Mouse (Mus musculus) hindbrain, embryonic 16.5 days (tissue): ENCODE measurements at regions not wholly inside any gene's neighbourhood (a gene's known extent, or its start where the extent isn't known, plus 50 kb on each side); places are given as distances from the start of the nearest gene placed in this dataset.

Source experiments
- ATAC-seq: fragments of 200-750 bp; cut with Nextera tagmentation; 2 replicates; pipeline ENCODE4 v1.8.0; 2017; ENCODE audit warnings: moderate TSS enrichment, moderate library complexity
- H3K27ac ChIP-seq: fragments of 300-500 bp; sonication (generic); 2 replicates; pipeline ENCODE4 v1.5.1; 2014; ENCODE audit warnings: low read depth, mild to moderate bottlenecking, control low read depth, low read length, moderate library complexity
- H3K27me3 ChIP-seq: fragments of 300-500 bp; sonication (generic); replicated peaks from 2 replicates; pipeline ENCODE4 v1.6.1; 2014; ENCODE audit warnings: low read length; ENCODE audit not compliant: control insufficient read depth, insufficient read depth
- H3K36me3 ChIP-seq: fragments of 300-500 bp; sonication (generic); 2 replicates; pipeline ENCODE4 v1.6.1; 2014; ENCODE audit warnings: mild to moderate bottlenecking, low read length, moderate library complexity, mixed read lengths; ENCODE audit not compliant: control insufficient read depth, insufficient read depth
- H3K4me1 ChIP-seq: fragments of 300-500 bp; sonication (generic); 2 replicates; pipeline ENCODE4 v1.6.1; 2014; ENCODE audit warnings: low read depth, low read length; ENCODE audit not compliant: control insufficient read depth, insufficient read depth
- H3K4me2 ChIP-seq: fragments of 300-500 bp; sonication (generic); 2 replicates; pipeline ENCODE4 v1.6.1; 2014; ENCODE audit warnings: mild to moderate bottlenecking, low read length, control low read depth, moderate library complexity
- H3K4me3 ChIP-seq: fragments of 300-500 bp; sonication (generic); 2 replicates; pipeline ENCODE4 v1.5.1; 2014; ENCODE audit warnings: mild to moderate bottlenecking, low read length, control low read depth, moderate library complexity
- H3K9ac ChIP-seq: fragments of 300-500 bp; sonication (generic); 2 replicates; pipeline ENCODE4 v1.6.1; 2014; ENCODE audit warnings: low read depth, mild to moderate bottlenecking, control low read depth, low read length, moderate library complexity
- H3K9me3 ChIP-seq: fragments of 300-500 bp; sonication (generic); 2 replicates; pipeline ENCODE4 v1.6.1; 2014; ENCODE audit warnings: mild to moderate bottlenecking, low read length, moderate library complexity; ENCODE audit not compliant: control insufficient read depth
- WGBS: fragments of 180-500 bp; shearing (Covaris S2); extraction: QIAGEN DNeasy Blood & Tissue Kit; methylation state at CpG from one replicate; pipeline ENCODE4 v1.1.7; 2014; 5-methylcytosine and 5-hydroxymethylcytosine counted together

- no peak overlapping the region for H3K4me2 ChIP-seq
- no peaks in the 10 kb centered on the region for H3K9me3 ChIP-seq
- H3K4me1 ChIP-seq = no peaks in the 10 kb centered on the region
- no peaks in the 10 kb centered on the region for H3K36me3 ChIP-seq
- H3K4me3 ChIP-seq = no peak overlapping the region
- H3K27ac ChIP-seq = no peak overlapping the region
- WGBS = 78% methylated on average over 10 of the region's 10 CpGs
- H3K9ac ChIP-seq = no peak overlapping the region
- ATAC-seq = no peak
- H3K27me3 ChIP-seq = no peaks in the 10 kb centered on the region
Measured at GRCm38 (mm10) chr13:37130637-37131036, 80.6 kb upstream of the F13a1 start.

GRCm38 (mm10) chr13:37121602-37122001 is 71.6 kb upstream of the F13a1 start:
- 96% methylated on average over 4 of the region's 4 CpGs for WGBS
- Histone ChIP-seq H3K4me3 (no peak overlapping the region), H3K4me2 (no peak overlapping the region)

GRCm38 (mm10) chr13:37120219-37120618 is 70.2 kb upstream of the F13a1 start:
- WGBS = 87% methylated on average over 2 of the region's 2 CpGs
- Histone ChIP-seq H3K27ac (no peak overlapping the region), H3K4me2 (no peak overlapping the region), H3K36me3 (no peaks in the 10 kb centered on the region), H3K4me1 (no peaks in the 10 kb centered on the region), H3K4me3 (no peak overlapping the region), H3K9me3 (no peaks in the 10 kb centered on the region), H3K27me3 (no peaks in the 10 kb centered on the region), H3K9ac (no peak overlapping the region)
- ATAC-seq = no peak

More at GRCm38 (mm10) chr13:37121602-37122001, 71.6 kb upstream of the F13a1 start:
- no peak overlapping the region for H3K27ac ChIP-seq
- H3K4me1 ChIP-seq = no peaks in the 10 kb centered on the region
- H3K27me3 ChIP-seq = no peaks in the 10 kb centered on the region
- H3K36me3 ChIP-seq = no peaks in the 10 kb centered on the region
- ATAC-seq = no peak
- H3K9me3 ChIP-seq = no peaks in the 10 kb centered on the region
- no peak overlapping the region for H3K9ac ChIP-seq

GRCm38 (mm10) chr13:37114324-37114723 is 64.3 kb upstream of the F13a1 start:
- 80% methylated on average over 5 of the region's 5 CpGs for WGBS
- H3K4me1 ChIP-seq = no peaks in the 10 kb centered on the region
- no peak overlapping the region for H3K4me3 ChIP-seq
- H3K36me3 ChIP-seq = no peaks in the 10 kb centered on the region
- no peak overlapping the region for H3K4me2 ChIP-seq
- no peaks in the 10 kb centered on the region for H3K9me3 ChIP-seq
- H3K9ac ChIP-seq = no peak overlapping the region
- H3K27ac ChIP-seq = no peak overlapping the region
- no peaks in the 10 kb centered on the region for H3K27me3 ChIP-seq
- peak; percentile 45; the same call in 1 of the 2 replicates for ATAC-seq

GRCm38 (mm10) chr13:37111747-37112146 is 61.7 kb upstream of the F13a1 start:
- Histone ChIP-seq H3K9ac (no peak overlapping the region), H3K4me2 (no peak overlapping the region), H3K4me1 (no peaks in the 10 kb centered on the region), H3K27ac (no peak overlapping the region), H3K27me3 (no peaks in the 10 kb centered on the region), H3K36me3 (no peaks in the 10 kb centered on the region), H3K9me3 (no peaks in the 10 kb centered on the region), H3K4me3 (no peak overlapping the region)
- no peak for ATAC-seq
- 77% methylated on average over 4 of the region's 4 CpGs for WGBS

GRCm38 (mm10) chr13:37107721-37108120 is 57.7 kb upstream of the F13a1 start:
- H3K4me2 ChIP-seq = no peak overlapping the region
- peaks cover 4% of the 10 kb centered on the region for H3K4me1 ChIP-seq
- no peaks in the 10 kb centered on the region for H3K36me3 ChIP-seq
- ATAC-seq = no peak
- H3K27me3 ChIP-seq = no peaks in the 10 kb centered on the region
- no peak overlapping the region for H3K9ac ChIP-seq
- H3K4me3 ChIP-seq = no peak overlapping the region
- H3K27ac ChIP-seq = no peak overlapping the region
- 77% methylated on average over 5 of the region's 5 CpGs for WGBS
- H3K9me3 ChIP-seq = no peaks in the 10 kb centered on the region

GRCm38 (mm10) chr13:37106009-37106408 is 56.0 kb upstream of the F13a1 start:
- H3K4me2 ChIP-seq = no peak overlapping the region

GRCm38 (mm10) chr13:37104410-37105294 is 54.6 kb upstream of the F13a1 start:
- no peaks in the 10 kb centered on the region for H3K9me3 ChIP-seq
- H3K4me2 ChIP-seq = no peak overlapping the region
- WGBS = 39% methylated on average over 9 of the region's 9 CpGs
- no peak overlapping the region for H3K9ac ChIP-seq
- H3K27me3 ChIP-seq = no peaks in the 10 kb centered on the region
- no peak overlapping the region for H3K4me3 ChIP-seq
- H3K4me1 ChIP-seq = peaks cover 4% of the 10 kb centered on the region
- ATAC-seq = peak; percentile 26; the same call in 1 of the 2 replicates
- no peak overlapping the region for H3K27ac ChIP-seq
- H3K36me3 ChIP-seq = no peaks in the 10 kb centered on the region

More at GRCm38 (mm10) chr13:37106009-37106408, 56.0 kb upstream of the F13a1 start:
- no peak overlapping the region for H3K27ac ChIP-seq
- no peak overlapping the region for H3K9ac ChIP-seq
- no peaks in the 10 kb centered on the region for H3K36me3 ChIP-seq
- H3K9me3 ChIP-seq = no peaks in the 10 kb centered on the region
- H3K4me3 ChIP-seq = no peak overlapping the region
- no peak for ATAC-seq
- 91% methylated on average over 5 of the region's 5 CpGs for WGBS
- no peaks in the 10 kb centered on the region for H3K27me3 ChIP-seq
- peaks cover 4% of the 10 kb centered on the region for H3K4me1 ChIP-seq

- H3K36me3 ChIP-seq = no peaks in the 10 kb centered on the region
Measured at GRCm38 (mm10) chr13:37103741-37104296, 53.8 kb upstream of the F13a1 start.

More at GRCm38 (mm10) chr13:37103741-37104296, 53.8 kb upstream of the F13a1 start:
- Histone ChIP-seq H3K27ac (no peak overlapping the region), H3K9ac (no peak overlapping the region), H3K27me3 (no peaks in the 10 kb centered on the region), H3K4me1 (peaks cover 4% of the 10 kb centered on the region), H3K4me2 (0 out of 2 replicates have a peak overlapping the region, but pooled peaks have one; percentile 2), H3K9me3 (peaks cover 2% of the 10 kb centered on the region), H3K4me3 (no peak overlapping the region)
- 26% methylated on average over 6 of the region's 6 CpGs for WGBS
- ATAC-seq = peak; percentile 72
